Mouse (Mus musculus) embryo, embryonic 11 days (tissue): Measurements from ENCODE around the gene Cpne2.

ENCODE experiments used
- DNase-seq: peaks from one replicate; pipeline ENCODE4 v3.0.0-alpha.2; 2015

Gene Cpne2

DNA sequence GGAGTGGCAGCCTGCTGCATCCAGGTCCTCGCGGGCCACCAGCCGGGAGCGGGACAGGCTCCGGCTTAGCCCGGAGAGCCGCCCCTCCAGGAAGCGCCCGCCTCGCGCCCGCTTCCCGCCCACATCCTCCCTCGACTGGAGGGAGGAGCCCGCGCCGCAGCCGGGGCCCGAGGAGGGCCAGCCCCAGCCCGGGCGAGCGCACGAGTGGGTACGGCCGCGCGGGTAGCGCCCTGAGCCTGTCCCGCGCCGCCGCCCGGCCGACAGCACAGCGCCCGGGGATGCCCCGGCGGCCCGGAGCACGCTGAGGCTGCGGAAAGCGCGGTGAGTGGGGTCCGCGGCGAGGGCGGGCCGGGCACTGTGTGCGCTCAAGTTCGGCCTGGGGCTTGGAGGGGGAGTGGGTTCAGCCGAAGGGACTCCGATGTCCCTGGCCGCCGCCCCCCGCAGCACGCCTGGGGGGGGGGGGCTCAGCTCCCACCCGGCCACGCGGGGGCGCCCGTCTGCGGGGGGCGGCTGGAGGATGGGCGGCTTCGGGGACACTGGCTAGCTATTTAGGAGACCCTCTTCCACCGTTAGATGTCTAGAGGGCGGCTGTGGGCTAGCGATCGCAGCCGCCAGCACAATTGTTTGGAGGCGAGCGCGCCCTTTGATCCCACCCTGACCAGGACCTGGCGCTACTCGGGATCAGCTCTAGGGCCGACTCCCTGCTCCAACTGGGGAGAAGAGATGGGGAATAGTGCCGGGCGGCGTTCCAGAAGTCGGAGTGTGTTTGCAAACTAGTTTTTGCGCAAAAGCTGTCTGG, at the start of gene Cpne2:
Cpne2 (plus strand) TSS at position 118 of the 799 bp plus-strand sequence.
- DNase-seq = peak; percentile 80

DNA sequence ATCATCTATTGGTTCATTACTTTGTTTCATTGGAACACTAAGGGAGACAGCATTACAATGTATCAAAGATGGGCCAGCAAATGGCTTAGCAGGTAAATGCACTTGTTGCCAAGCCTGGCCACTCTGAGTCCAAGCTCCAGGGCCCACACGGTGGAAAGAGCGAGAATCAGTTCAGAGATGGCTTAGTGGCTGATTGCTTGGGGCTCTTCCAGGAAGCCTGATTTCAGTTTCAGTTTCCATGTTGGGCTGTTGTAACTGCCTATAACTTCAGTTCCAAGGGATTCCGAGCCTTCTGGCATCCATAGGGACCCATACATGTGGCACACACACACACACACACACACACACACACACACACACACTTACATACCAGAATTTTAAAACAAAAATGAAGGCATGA, 47.5 kb upstream of the Cpne2 start:
- DNase-seq = no peak

DNA sequence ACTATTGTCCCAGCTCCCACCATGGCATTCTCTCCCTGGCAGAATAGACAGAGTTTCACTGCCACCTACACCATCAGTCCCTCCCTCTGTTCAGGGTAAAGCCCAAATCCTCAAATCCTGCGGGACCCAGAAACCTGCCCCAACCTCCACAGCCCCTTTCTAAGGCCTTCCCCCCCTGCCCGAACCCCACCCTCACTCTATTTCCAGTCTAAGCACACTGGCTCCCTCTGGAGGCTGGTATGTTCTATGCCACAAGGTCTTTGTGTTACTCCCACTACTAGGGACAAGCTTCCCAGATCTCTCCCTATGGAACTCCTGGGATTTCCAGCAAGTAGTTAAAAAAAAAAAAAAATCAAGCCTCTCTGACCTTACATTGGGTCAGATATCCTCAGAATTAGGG, 46.9 kb upstream of the Cpne2 start:
- DNase-seq = peak; percentile 68

DNA sequence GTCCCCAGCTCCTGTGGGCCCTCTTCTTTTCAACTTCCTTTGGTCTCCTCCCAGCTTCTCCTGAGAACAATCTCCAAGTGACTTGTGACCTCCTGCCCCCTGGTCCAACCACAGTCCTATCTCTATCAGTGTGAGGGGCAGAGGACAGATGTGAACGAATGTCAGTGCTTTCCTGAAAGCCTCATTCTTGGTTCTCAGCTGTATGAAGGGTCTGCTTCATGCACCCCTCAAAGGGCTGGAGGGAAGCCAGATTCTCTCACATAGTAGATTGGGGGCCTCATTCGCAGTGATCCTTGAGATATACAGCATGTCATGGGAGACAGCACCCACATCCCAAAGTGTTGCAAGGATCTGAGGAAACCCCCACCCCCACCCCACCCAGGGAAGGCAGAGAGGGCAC, 44.8 kb upstream of the Cpne2 start:
- no peak for DNase-seq

GRCm38 (mm10) chr8:94489809-94490483, 42.8 kb upstream of the Cpne2 start:
- DNase-seq = peak; percentile 5

GRCm38 (mm10) chr8:94492021-94492681, 40.6 kb upstream of the Cpne2 start:
- DNase-seq = peak; percentile 87

DNA sequence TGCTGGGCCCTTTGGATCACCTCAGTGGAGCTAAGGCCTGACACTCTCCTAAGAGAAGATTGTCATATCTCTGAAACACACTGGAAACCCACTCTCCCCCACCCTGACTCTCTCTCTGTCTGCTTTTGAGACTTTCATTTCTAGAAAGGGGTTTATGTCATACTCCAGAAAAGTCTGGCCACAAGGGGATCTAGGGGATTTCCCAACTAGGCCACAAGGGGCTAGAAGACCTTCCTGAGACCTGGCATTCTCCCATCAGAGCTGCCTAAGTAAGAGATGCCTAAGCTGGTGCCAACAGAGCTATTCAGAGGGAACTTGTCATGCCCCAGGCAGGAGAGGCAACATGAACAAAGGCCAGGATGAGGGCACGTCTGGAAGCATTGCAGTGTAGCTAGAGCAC, 39.5 kb upstream of the Cpne2 start:
- peak; percentile 5 for DNase-seq

DNA sequence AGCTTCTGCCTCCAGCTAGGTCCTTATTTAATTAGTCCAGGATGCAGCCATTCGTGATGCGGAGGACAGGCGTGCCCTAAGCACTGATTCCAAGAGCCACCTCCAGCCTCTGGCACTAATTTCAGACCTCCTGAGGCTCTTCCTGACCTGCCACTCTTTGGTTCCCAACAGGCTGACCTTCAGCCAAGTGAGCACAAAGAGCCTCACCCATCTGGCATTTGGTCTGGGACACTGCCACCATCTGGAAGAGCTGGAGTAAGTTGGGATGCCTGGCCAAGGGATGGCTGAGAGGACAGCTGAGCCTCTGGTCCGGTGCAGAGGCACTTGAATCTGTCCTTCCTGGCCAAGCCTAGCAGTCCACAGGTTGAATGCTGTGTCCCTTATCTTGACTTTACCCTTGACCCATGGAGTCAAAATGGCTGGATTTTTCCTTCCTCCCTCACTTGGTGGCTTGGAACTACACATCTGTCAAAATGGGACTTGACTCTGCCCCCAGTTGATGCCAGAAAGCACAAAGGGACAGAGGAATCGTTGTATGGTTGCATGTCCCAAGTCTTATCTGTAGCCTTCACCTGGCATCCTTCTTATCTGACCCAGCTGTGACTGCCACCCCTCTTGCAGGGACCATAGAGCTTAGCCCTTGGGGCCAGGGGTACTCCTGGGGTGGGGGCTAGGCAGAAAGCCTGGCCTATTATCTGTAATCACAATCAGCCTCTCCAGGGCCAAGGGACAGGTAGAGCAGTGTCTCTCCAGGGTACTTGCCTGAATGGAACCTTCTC, 17.2 kb upstream of the Cpne2 start:
- DNase-seq = no peak

GRCm38 (mm10) chr8:94516209-94516593, 16.6 kb upstream of the Cpne2 start:
- DNase-seq = no peak

- DNase-seq = no peak
Measured at GRCm38 (mm10) chr8:94516766-94517165, 16.0 kb upstream of the Cpne2 start.

DNA sequence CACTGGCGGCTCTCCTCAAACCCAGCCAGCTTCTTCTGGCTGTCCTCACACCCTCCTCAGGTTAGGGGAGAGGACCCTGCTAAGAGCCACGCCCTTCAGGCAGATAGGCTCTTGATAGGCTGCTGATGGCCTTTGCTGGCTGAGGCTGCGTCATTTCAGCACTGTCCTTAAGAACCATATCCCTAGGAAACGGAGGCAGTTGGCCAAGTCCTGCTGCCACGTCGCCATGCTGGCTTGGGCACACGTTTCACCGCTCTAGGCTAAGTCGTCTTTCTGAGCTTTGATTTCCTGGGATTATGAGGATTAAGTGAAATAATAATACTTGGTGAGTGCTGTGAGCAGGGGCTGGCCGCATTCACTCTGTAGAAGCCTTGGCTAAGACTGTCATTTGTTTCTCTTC, 14.5 kb upstream of the Cpne2 start:
- no peak for DNase-seq

DNA sequence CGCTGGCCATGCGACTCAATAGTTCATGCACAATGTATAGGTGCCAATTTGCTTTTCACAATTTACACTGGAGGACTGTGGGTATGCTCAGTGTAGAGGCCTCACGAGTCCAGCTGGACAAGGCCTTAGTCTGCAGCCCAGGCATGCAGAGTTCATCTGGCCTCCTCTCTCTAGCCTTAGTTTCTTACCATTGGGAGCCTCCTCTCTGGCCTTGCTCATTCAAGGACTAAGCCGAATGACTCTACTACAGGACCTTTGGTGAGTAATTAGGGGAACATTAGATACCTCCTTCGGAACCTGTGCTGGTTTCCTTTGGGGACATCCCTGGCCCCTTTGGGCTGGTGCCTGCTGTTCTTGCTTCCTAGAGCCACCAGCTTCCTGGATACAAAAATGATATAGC, 13.8 kb upstream of the Cpne2 start:
- DNase-seq = no peak

DNA sequence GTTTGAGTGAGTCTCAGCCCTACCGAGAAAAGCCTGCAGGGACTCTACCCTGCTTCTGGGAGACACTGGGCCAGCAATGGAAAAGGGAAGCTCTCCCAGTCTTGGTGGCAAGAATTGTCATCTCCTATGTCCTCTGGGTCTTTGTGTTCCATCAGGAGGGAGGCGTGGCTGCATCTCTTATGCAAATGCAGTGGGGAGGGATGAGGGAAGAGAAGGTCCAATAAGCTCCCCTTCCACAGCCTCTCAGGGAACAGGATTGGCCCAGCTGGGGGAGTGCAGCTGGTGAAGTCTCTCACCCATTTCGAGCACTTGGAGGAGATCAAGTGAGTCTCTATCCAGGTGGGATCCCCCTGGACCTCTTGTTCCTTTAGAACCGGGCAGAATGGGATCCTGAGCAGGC, 11.3 kb upstream of the Cpne2 start:
- DNase-seq = no peak

GRCm38 (mm10) chr8:94522482-94522881, 10.3 kb upstream of the Cpne2 start:
- DNase-seq = no peak

GRCm38 (mm10) chr8:94524554-94524953, 8.2 kb upstream of the Cpne2 start:
- DNase-seq = no peak

GRCm38 (mm10) chr8:94527178-94527577, 5.6 kb upstream of the Cpne2 start:
- DNase-seq = no peak

DNA sequence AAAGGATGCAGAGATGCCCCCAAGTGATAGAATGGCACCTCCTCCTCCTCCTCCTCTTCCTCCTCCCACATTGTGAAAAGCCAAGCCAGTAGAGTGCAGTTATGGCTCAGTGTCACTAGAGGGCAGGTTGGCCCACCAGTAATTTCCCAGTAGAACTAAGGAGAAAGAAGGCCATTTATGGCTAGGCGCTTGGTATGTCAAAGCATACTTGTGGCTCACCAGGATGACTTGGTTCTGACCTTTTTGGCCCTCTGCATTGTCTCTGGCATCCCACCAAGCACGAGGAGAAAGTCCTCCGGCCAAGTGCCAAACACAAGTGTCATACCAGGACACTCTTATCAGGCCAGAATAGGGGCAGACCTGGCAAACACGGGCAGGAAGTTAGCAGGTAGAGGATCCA, 4.5 kb upstream of the Cpne2 start:
- peak; percentile 62 for DNase-seq

DNA sequence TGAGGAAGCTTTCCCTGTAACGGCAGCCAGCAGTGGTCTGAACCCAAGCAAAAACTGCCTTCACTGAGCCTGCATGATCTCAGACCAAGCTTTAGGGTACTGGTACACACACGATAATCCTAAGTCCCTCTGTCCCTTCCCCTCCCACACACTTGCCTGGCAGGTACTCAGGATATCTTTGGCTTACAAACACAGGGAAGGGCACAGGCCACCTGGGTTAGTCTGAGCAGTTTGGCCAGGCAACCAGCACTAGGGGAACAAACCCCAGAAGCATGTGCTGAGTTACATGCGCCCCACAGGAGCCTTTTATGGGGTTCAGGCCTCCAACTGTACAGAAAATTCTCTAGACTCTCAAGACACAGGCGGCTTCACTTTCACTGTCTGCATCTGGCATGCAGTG, 2.9 kb upstream of the Cpne2 start:
- no peak for DNase-seq

DNA sequence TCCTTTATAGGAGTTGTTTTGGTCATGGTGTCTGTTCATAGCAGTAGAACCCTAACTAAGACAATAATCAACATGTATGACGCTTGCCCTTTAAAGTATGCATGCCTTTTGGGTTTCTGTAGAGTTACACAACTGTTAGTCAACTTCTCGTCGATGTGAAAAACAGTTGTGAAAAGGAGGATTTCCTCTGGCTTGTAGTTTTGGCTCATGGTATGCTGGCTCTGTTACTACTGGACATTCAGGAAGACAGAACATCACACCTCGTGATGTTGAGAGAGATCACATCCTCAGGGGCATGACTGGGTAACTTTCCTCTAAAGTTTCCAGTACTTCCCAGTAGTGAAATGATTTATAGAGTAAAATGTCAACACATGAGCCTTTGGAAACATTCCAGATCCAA, 2.1 kb upstream of the Cpne2 start:
- DNase-seq = no peak

DNA sequence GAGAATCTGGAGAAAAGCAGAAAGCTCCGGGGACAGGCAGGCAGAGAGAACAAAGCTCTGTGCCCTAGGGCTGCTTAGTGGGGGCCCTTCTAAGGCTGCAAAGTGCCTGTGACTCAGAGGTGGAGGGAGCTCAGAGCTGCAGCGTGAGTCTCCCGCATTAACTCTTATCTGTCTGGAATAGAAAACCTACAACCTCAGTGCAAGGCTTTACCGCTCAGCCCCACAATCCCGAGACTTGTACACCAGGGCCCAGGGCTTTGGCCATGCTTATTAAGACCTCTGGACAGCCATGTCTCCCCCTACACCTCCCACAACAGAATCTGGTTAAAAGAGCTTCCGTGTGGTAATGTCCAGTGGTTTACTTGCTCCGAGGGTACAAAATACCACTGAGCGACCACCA, 790 bp upstream of the Cpne2 start:
- DNase-seq = peak; percentile 40

- DNase-seq = no peak
Measured at GRCm38 (mm10) chr8:94532525-94532872, 291 bp upstream of the Cpne2 start.

GRCm38 (mm10) chr8:94534612-94535011, 1.8 kb downstream of the Cpne2 start:
- no peak for DNase-seq

DNA sequence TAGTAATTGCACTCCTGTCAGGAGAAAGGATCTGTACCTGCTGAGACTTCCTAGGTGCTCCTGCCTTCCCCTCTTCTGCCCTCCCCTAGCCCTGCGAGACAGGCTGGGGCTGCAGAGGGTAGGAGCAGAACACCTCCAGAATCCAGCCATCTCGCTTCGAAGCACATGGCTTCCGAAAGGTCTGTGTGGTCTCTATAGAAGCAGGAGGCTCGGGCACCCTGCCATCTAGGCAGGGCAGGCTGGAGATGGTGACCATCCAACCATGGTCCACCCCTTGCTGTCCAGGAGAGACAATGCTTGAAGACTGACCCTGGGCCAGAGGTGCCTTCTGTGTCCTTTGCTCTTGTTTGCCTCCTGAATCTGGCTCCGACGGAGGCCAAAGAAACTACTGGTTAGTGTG, 2.8 kb downstream of the Cpne2 start:
- DNase-seq = no peak
